Comparison of ENCODE assay signal across 8 mouse cellular contexts in the genomic region with DNA sequence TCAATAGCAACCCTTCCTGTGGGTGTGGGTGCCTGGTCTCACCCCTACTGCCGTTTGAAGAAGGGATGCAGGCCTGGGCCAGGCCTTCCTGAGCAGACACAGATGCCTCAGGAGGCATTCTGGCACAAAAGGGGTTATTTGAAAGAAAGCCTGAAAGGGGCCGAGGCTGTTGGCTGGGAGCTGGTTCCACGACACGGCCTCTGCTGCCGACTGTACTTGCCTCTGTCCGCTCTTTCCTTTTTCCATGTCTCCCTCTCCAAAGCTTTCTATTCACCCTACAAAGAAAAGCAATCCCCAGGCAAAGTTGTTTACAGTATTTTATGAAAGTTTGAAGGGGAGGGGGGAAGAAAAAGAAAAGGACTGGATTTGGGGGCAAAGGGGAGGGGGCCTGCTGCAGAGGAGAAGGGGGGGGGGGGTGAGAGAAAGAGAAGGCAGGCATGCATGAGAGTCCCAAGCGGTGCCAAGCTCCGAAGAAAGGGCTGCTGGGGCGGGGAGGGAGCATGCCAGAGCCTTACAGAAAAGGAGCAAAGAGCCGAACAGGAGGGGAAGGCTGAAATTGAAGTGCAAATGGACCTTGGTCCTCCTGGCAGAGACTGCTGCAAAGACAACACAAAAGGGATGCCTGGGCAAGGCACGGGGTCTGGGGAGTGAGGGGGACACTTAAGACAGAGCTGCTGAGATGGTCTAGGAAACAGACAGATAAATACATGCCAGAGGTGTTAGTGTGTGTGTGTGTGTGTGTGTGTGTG.
DNase-seq lines count a peak whose midpoint lies in the region; ATAC-seq and TF ChIP-seq lines count a peak whose summit lies in the region.

No protein-coding gene starts in this region.

- DNase-seq in lung, embryonic 14.5 days = peak; percentile 70
- DNase-seq in lung, adult 18-20 months = no peak
- no peak for DNase-seq in embryonic facial prominence, embryonic 10.5 days (ENCODE audit: low spot score)
- DNase-seq in midbrain, embryonic 10.5 days (ENCODE audit: low spot score) = no peak
- no peak for DNase-seq in liver
- no peak for DNase-seq in urinary bladder, adult 2 months (ENCODE audit: low spot score)

- H3K4me2 ChIP-seq in lung, embryonic 14.5 days = peak overlapping the region; percentile 48
- peak overlapping the region; percentile 32 for H3K4me2 ChIP-seq in hindbrain, embryonic 12.5 days (replicated peaks)

- H3K36me3 ChIP-seq in lung, embryonic 14.5 days (ENCODE audit: insufficient read depth) = no peaks in the 10 kb centered on the region
- H3K36me3 ChIP-seq in embryonic facial prominence, embryonic 10.5 days (replicated peaks) = no peaks in the 10 kb centered on the region
- H3K36me3 ChIP-seq in hindbrain, embryonic 12.5 days = no peaks in the 10 kb centered on the region
- no peaks in the 10 kb centered on the region for H3K36me3 ChIP-seq in midbrain, embryonic 10.5 days

- H3K4me3 ChIP-seq in lung, embryonic 14.5 days (ENCODE audit: low read depth, low read length) = no peak overlapping the region
- H3K4me3 ChIP-seq in embryonic facial prominence, embryonic 10.5 days = no peak overlapping the region
- no peak overlapping the region for H3K4me3 ChIP-seq in hindbrain, embryonic 12.5 days
- H3K4me3 ChIP-seq in midbrain, embryonic 10.5 days = peak overlapping the region; percentile 3

- peaks cover 26% of the 10 kb centered on the region; the same call in 1 of the 2 replicates for H3K4me1 ChIP-seq in lung, embryonic 14.5 days (ENCODE audit: insufficient read depth)
- peaks cover 51% of the 10 kb centered on the region for H3K4me1 ChIP-seq in embryonic facial prominence, embryonic 10.5 days
- H3K4me1 ChIP-seq in hindbrain, embryonic 12.5 days = peaks cover 48% of the 10 kb centered on the region
- peaks cover 41% of the 10 kb centered on the region for H3K4me1 ChIP-seq in midbrain, embryonic 10.5 days

- H3K27me3 ChIP-seq in lung, embryonic 14.5 days (ENCODE audit: insufficient read depth, low read length) = peaks cover 5% of the 10 kb centered on the region; the same call in 1 of the 2 replicates
- peaks cover 76% of the 10 kb centered on the region for H3K27me3 ChIP-seq in embryonic facial prominence, embryonic 10.5 days (replicated peaks; ENCODE audit: low read depth, poor library complexity, severe bottlenecking)
- H3K27me3 ChIP-seq in hindbrain, embryonic 12.5 days = peaks cover 25% of the 10 kb centered on the region
- peaks cover 73% of the 10 kb centered on the region for H3K27me3 ChIP-seq in midbrain, embryonic 10.5 days (ENCODE audit: low read depth, poor library complexity, severe bottlenecking)

- TF ChIP-seq CTCF in lung, embryonic 14.5 days (IDR thresholded peaks at IDR 0.05; ENCODE audit: low read depth) = no peak

- peak overlapping the region; percentile 4 for H3K9ac ChIP-seq in lung, embryonic 14.5 days
- H3K9ac ChIP-seq in hindbrain, embryonic 12.5 days = peak overlapping the region; percentile 15

- no peaks in the 10 kb centered on the region for H3K9me3 ChIP-seq in lung, embryonic 14.5 days (ENCODE audit: low read depth, low read length)
- H3K9me3 ChIP-seq in embryonic facial prominence, embryonic 10.5 days = no peaks in the 10 kb centered on the region
- no peaks in the 10 kb centered on the region for H3K9me3 ChIP-seq in hindbrain, embryonic 12.5 days (replicated peaks)
- no peaks in the 10 kb centered on the region for H3K9me3 ChIP-seq in midbrain, embryonic 10.5 days (replicated peaks)

- peak; percentile 33; the same call in 1 of the 2 replicates for ATAC-seq in lung, embryonic 14.5 days (ENCODE audit: insufficient read depth)
- peak; percentile 83 for ATAC-seq in hindbrain, embryonic 12.5 days (ENCODE audit: low FRiP score)
- no peak for ATAC-seq in erythroid progenitor cell, adult 5-6 weeks (replicated peaks; ENCODE audit: low FRiP score, poor library complexity, severe bottlenecking)

- 11% methylated on average over 11 of the region's 11 CpGs for WGBS in lung, embryonic 14.5 days
- 15% methylated on average over 11 of the region's 11 CpGs for WGBS in embryonic facial prominence, embryonic 10.5 days
- WGBS in hindbrain, embryonic 12.5 days = 4% methylated on average over 11 of the region's 11 CpGs
- WGBS in midbrain, embryonic 10.5 days = 6% methylated on average over 11 of the region's 11 CpGs

- peak overlapping the region; percentile 93 for H3K27ac ChIP-seq in lung, embryonic 14.5 days (ENCODE audit: low read depth)
- peak overlapping the region; percentile 70 for H3K27ac ChIP-seq in embryonic facial prominence, embryonic 10.5 days (replicated peaks)
- peak overlapping the region; percentile 92 for H3K27ac ChIP-seq in hindbrain, embryonic 12.5 days
- peak overlapping the region; percentile 78 for H3K27ac ChIP-seq in midbrain, embryonic 10.5 days (replicated peaks)
